Mouse (Mus musculus) frontal cortex, postnatal 10 days (tissue): ENCODE measurements around the gene Lpin1.
A peak's percentile ranks its signal among the peaks of the same experiment; 100 is the strongest.

Experiments used
- DNase-seq, 2 experiments: peaks; one replicate each; pipeline ENCODE4 v3.0.0; 2022; ENCODE audit warnings: low spot score in 2 of 2, mixed read lengths in 1 of 2

Gene Lpin1

DNA sequence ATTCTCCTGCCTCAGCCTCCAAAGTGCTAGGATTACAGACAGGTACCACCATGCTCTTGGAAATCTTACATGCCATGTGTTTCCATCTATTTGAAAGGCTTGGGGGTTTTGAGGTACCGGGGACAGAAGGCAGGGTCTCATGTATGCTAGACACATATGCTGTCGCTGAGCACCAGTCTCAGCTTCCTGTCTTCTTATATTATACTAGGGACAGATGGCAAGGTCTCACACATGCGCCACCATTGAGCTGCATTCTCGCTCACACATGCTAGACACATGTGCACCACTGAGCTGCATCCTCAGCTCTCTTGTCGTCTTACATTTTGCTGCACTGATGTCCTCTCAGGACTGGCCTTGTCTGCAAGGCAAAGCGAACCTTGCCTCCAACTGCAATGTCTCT, 8.7 kb upstream of the Lpin1 start:
- no peak for DNase-seq

DNA sequence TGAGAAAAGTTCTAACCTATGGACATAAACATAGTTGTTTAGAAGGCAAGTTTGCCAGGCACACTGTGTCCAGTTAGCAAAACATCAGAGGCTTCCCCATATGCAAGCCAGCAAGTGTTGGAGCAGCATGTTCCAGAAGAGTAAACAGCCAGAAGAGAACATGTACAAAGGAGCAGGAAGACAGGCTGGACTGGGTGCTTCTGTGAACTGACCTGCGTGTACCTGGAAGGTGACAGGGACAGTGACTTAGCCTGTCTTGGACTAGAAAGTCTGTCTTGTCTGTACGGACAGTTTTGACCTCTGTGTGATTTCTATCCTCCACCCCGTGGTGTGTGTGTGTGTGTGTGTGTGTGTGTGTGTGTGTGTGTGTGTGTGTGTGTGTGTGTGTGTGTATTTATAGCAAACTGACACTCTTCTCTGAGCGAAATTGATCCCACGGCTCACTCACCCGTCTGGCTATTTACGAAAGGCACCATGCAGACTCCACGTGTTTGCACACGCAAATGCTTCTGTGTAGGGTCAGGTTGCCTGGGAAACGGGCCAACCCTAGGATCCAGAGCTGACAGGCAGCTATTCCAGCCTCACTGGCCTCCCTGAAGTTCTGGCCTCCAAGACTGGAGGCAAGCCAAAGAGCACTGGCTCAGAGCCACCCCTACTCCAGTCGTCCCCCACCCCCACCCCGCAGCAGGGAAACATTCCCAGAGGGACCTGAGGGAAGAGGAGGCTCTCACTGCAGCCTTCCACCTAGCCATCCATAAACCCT, 7.9 kb upstream of the Lpin1 start:
- DNase-seq = peak; percentile 50 to 59

DNA sequence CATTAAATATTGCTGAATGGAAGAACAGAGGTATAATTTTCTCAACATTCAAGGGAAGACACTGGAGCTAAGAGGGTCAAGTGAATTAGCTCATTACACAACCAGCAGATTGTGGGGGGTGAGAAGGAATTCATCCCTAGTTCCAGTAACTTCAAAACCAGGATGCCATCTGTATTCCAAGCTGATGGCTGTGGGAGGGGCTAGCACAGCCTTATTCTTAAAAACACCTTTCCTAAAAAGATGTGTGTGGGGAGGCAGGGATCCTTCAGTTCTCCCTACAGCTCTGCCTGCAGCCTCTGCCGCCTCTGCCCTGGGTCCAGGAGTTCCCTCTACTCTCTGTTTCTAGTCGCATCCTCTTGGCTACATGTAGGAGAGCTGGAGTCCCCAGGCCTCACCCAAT, 5.0 kb upstream of the Lpin1 start:
- no peak for DNase-seq

DNA sequence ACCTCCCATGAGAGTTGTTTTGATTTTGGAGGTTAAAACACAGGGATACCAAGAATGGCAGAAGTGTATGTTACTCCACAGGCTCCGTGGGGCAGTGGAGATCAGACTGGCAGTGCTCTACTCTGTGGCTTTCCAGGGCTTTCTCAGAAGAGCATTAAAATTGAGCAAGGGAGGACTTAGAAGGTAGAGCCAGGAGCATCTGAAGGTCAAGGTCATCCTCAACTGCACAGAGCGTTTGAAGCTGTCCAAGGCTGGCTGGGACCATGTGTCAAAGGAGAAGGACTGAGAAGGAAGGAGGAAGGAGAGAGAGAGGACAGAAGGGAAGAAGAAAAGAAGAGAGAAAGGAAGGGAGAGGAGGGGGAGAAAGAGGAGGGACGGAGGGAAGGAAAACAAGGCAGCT, 3.8 kb upstream of the Lpin1 start:
- DNase-seq = no peak

DNA sequence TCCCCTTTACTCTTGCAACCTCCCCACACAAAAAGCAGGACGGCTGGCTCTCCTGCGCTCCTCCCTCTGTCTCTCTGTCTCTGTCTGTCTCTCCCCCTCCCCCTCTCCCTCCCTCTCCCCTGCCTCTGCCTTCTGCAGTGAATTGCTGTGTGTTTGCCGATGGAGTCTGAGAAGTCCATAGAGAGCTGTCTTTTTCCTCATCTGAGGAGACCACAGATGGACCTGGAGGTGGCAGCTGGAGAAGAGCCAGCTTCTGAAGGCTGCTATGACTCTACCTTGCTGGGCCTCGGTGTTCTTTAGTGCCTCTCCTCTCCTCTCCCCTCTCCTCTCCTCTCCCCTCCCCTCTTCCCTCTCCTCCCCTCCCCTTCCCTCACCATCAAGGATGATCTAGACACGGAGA, 5.1 kb downstream of the Lpin1 start:
- DNase-seq = no peak

DNA sequence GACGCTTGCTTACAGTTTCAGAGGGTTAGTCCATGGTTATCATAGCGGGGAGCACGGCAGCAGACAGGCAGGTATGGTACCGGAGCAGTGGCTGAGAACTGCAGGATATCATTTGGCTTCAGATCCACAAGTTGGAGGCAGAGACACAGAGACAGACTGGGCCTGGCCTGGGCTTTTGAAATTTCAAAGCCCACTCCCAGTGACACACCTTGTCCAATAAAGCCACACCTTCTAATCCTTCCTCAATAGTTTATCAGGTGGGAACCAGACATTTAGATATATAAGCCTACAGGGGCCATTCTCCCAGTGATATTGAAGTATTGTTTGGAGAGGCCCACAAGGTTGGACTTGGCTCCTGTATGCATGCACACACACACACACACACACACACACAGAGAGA, 8.5 kb downstream of the Lpin1 start:
- DNase-seq = no peak

- no peak for DNase-seq
Observed at GRCm38 (mm10) chr12:16600374-16600773, 10.4 kb downstream of the Lpin1 start.

DNA sequence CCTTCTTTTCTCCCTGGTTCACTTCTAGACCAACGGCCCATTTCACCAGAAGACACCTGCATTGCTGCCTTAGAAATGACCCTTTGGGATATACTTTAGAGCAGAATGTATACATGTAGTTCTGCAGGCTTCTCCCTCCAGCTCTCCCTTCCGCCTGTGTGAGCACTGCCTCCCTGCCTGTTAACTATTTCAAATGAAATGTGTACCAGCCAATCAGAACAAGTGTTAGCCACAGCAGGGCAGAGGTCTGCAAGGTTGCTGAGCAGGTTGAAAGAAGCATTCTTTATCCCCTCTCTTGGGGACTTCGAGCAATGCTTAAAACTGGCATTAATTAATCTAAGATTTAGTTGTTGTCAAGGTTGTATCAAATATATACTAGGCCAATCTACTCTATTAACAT, 11.4 kb downstream of the Lpin1 start:
- no peak for DNase-seq

GRCm38 (mm10) chr12:16593761-16594160, 17.0 kb downstream of the Lpin1 start:
- no peak for DNase-seq

DNA sequence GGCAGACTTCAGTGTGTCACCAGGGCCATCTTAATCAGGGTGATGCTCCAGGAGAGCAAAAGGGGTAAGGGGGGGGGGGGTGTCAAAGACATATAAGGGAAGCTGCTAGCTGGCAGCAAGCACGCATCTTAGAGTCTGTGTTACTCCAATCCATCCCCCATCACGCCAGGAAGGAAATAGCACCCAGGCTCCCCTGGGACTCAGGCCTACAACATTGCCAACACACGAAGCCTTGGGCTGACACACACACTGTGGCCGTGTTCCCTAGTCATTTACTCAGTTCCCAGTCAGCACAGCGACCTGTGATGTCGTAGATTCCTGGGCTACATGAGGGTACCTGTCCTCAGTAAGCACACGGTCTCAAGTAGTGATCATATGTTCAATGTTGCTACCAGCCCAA, 17.8 kb downstream of the Lpin1 start:
- no peak for DNase-seq

- DNase-seq = no peak
Observed at GRCm38 (mm10) chr12:16592451-16592850, 18.3 kb downstream of the Lpin1 start.

- peak; percentile 66 to 78 for DNase-seq
Observed at GRCm38 (mm10) chr12:16591453-16592200, 19.1 kb downstream of the Lpin1 start.

- DNase-seq = no peak
Observed at GRCm38 (mm10) chr12:16589966-16590365, 20.8 kb downstream of the Lpin1 start.

- DNase-seq = peak; percentile 77 to 89
Observed at GRCm38 (mm10) chr12:16589204-16589949, 21.4 kb downstream of the Lpin1 start.

- DNase-seq = no peak
Observed at GRCm38 (mm10) chr12:16588396-16589042, 22.2 kb downstream of the Lpin1 start.

DNA sequence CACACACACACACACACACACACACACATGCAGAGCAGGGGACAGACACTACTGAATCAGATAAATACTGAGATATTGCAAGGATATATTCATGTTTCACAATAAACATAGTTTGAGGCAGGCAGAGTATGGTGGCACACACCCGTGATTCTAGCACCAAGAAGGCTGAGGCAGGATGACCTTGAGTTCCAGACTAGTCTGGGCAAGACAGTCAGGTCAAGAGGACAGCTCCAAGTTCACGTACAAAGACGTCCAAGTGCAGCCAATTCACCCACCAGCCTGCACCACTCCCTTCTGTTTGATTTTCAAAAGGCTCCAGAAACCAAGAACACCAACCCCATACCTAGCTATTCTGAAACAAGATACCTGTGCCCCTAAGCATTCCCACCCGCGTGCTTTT, 23.0 kb downstream of the Lpin1 start:
- DNase-seq = no peak

DNA sequence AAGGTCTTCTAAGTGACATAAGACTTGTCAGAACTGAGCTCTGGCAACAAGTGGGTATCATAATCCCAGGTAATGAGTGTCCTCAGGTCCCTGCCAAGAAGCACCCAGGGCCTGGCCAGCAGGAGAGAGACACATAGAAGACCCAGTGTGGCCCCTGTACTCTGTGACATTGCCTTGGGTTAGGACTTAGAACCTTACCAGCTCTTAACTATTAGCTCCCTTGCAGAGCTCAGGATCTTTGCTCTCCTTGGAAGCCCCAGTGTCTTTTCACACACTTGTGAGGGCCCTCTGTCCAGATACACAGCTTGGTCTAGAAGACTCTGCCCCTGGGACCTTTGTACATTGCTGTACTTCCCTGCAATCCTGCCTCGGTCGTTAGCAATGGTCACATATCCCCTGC, 23.7 kb downstream of the Lpin1 start:
- DNase-seq = no peak

DNA sequence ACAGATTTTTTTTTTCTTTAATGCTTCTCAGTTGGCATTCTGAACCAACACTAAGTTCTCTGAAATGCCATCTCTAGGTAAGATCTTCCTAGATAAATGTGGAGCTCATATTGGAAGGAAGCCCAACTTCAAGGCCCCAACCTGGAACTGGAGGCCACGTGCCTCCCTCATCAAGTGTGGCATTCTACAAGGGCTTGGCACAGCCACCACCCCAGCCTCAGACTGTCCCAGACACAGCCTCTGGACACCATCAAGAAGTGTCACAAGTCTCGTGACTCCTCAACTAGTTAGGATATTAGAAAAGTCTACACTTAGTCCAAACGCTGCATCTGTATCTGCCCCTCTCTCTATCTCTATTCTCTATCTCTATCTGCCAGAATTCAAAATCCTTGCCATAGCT, 25.8 kb downstream of the Lpin1 start:
- no peak for DNase-seq

DNA sequence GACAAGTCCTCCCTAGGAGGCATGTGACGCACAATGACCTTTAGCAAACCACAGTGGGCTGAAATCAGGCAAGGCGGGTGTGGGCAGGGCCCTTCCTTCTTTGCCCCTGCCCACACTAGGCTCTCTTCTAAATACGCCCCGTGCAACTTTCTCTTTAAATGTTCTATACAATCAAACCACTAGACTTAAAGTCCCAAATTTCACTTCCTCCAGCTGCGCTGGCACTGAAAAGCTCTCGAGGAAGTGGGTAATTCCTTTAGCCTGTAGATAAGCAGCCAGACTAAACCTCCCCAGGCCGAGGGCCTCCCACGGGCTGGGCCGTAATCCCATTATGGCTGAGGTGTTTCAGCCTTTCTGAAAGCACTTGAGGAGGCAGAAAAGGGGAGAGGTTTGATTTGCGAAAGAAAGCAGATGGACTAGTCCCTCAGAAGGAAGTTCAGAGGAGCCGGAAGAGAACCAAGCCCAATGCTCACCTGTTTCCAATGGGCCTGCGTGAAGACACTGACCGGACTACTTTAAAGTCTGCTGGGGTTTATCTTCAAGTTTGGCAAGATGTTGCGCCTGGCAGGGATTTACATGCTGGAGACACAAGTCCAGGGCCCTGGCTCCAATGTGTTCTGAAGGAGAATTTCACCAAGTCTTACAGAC, 26.6 kb downstream of the Lpin1 start:
- no peak for DNase-seq

GRCm38 (mm10) chr12:16583313-16583712, 27.5 kb downstream of the Lpin1 start:
- no peak for DNase-seq

GRCm38 (mm10) chr12:16580306-16580705, 30.5 kb downstream of the Lpin1 start:
- no peak for DNase-seq
